Mouse (Mus musculus): ENCODE measurements around the gene Pak3. TPM values are rescaled to one million over a fixed set of nuclear protein-coding genes. Genes with fewer than 3 reads are reported as not detected.

The Pak3 gene
- polyA plus RNA-seq, 1 experiment from 2014 or later = 7.1 TPM

GRCm38 (mm10) chrX:143665771-143666170 lies 147.4 kb downstream of the Pak3 start:
- H3K27ac ChIP-seq (ENCODE audit: poor library complexity, severe bottlenecking) = no peak overlapping the region
- WGBS = 53% methylated on average over 2 of the region's 2 CpGs
- no peaks in the 10 kb centered on the region for H3K36me3 ChIP-seq
- H3K27me3 ChIP-seq (replicated peaks) = peaks cover 9% of the 10 kb centered on the region; the same call in 1 of the 2 replicates
- H3K4me2 ChIP-seq = no peak overlapping the region
- ATAC-seq (ENCODE audit: insufficient number of reproducible peaks, low FRiP score) = no peak
- no peaks in the 10 kb centered on the region for H3K9me3 ChIP-seq (replicated peaks)
- no peaks in the 10 kb centered on the region for H3K4me1 ChIP-seq (replicated peaks)
- no peak overlapping the region for H3K9ac ChIP-seq
- no peak overlapping the region for H3K4me3 ChIP-seq

- Histone ChIP-seq H3K9ac (no peak overlapping the region), H3K27me3 (replicated peaks) (peaks cover 13% of the 10 kb centered on the region; the same call in 1 of the 2 replicates), H3K36me3 (no peaks in the 10 kb centered on the region), H3K4me1 (replicated peaks) (no peaks in the 10 kb centered on the region), H3K9me3 (replicated peaks) (no peaks in the 10 kb centered on the region), H3K27ac (ENCODE audit: poor library complexity, severe bottlenecking) (no peak overlapping the region), H3K4me2 (no peak overlapping the region), H3K4me3 (no peak overlapping the region)
- ATAC-seq (ENCODE audit: insufficient number of reproducible peaks, low FRiP score) = no peak
- WGBS = 25% methylated on average over 4 of the region's 4 CpGs
Observed at GRCm38 (mm10) chrX:143666991-143667390, 148.6 kb downstream of the Pak3 start.

DNA sequence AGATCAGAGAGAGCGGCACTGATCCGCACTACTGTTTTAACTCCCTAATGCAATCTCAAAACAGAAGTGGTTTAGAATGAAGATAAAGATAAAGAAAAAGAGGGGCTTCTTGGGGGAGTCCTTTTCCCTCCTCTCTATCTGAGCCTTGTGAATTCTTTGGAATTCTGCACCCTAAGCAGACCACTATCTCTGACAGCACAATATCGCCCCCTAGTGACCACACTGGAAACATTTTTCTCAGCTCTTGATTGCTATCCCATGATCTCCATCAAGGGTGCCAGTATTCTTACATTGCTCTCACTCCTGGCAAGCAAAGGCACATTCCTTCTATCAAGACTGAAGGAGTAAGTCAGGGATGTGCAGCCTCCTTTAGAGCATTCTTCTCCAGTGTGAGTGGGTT lies 149.9 kb downstream of the Pak3 start:
- no peak overlapping the region for H3K27ac ChIP-seq (ENCODE audit: poor library complexity, severe bottlenecking)
- H3K36me3 ChIP-seq = no peaks in the 10 kb centered on the region
- H3K9me3 ChIP-seq (replicated peaks) = no peaks in the 10 kb centered on the region
- H3K27me3 ChIP-seq (replicated peaks) = peaks cover 13% of the 10 kb centered on the region; the same call in 1 of the 2 replicates
- no peak overlapping the region for H3K9ac ChIP-seq
- ATAC-seq (ENCODE audit: insufficient number of reproducible peaks, low FRiP score) = no peak
- no peak overlapping the region for H3K4me3 ChIP-seq
- no peaks in the 10 kb centered on the region for H3K4me1 ChIP-seq (replicated peaks)
- H3K4me2 ChIP-seq = no peak overlapping the region
- WGBS = 44% methylated on average over 3 of the region's 3 CpGs

DNA sequence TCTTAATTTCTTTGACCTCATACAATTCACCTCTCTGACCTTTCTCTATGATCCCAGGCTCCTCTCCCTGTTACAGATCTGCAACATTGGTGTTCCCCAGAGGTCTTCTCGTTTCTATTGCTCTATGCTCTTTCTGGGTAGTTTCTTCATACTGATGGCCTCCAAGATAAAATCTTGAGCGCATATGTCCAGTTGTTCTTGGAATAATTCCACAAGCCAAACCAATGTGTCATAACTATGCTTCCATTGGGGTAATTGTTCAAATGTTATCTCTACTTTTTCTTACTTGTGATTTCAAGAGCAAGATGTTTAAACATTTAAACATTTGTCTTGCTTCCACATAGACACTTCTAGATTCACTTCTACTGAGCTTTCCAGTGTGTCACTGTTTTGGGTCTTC lies 160.2 kb downstream of the Pak3 start:
- Histone ChIP-seq H3K4me2 (no peak overlapping the region), H3K4me3 (no peak overlapping the region), H3K9ac (no peak overlapping the region), H3K4me1 (replicated peaks) (no peaks in the 10 kb centered on the region), H3K36me3 (no peaks in the 10 kb centered on the region), H3K9me3 (replicated peaks) (no peaks in the 10 kb centered on the region), H3K27ac (ENCODE audit: poor library complexity, severe bottlenecking) (no peak overlapping the region), H3K27me3 (replicated peaks) (no peaks in the 10 kb centered on the region)
- ATAC-seq (ENCODE audit: insufficient number of reproducible peaks, low FRiP score) = no peak
- 58% methylated on average over 2 of the region's 2 CpGs for WGBS

- no peak overlapping the region for H3K9ac ChIP-seq
- H3K4me2 ChIP-seq = no peak overlapping the region
- no peaks in the 10 kb centered on the region for H3K9me3 ChIP-seq (replicated peaks)
- no peaks in the 10 kb centered on the region for H3K36me3 ChIP-seq
- no peak overlapping the region for H3K4me3 ChIP-seq
- H3K27ac ChIP-seq (ENCODE audit: poor library complexity, severe bottlenecking) = no peak overlapping the region
- WGBS = 71% methylated on average over 1 of the region's 1 CpGs
- ATAC-seq (ENCODE audit: insufficient number of reproducible peaks, low FRiP score) = no peak
- no peaks in the 10 kb centered on the region for H3K4me1 ChIP-seq (replicated peaks)
- H3K27me3 ChIP-seq (replicated peaks) = no peaks in the 10 kb centered on the region
Observed at GRCm38 (mm10) chrX:143722250-143722649, 203.9 kb downstream of the Pak3 start.

GRCm38 (mm10) chrX:143725411-143725810 lies 207.0 kb downstream of the Pak3 start:
- no peaks in the 10 kb centered on the region for H3K27me3 ChIP-seq (replicated peaks)
- H3K4me2 ChIP-seq = no peak overlapping the region
- no peaks in the 10 kb centered on the region for H3K4me1 ChIP-seq (replicated peaks)
- H3K9me3 ChIP-seq (replicated peaks) = no peaks in the 10 kb centered on the region
- H3K36me3 ChIP-seq = no peaks in the 10 kb centered on the region
- H3K4me3 ChIP-seq = no peak overlapping the region
- no peak for ATAC-seq (ENCODE audit: insufficient number of reproducible peaks, low FRiP score)
- no peak overlapping the region for H3K9ac ChIP-seq
- H3K27ac ChIP-seq (ENCODE audit: poor library complexity, severe bottlenecking) = no peak overlapping the region
- WGBS = 79% methylated on average over 3 of the region's 3 CpGs

DNA sequence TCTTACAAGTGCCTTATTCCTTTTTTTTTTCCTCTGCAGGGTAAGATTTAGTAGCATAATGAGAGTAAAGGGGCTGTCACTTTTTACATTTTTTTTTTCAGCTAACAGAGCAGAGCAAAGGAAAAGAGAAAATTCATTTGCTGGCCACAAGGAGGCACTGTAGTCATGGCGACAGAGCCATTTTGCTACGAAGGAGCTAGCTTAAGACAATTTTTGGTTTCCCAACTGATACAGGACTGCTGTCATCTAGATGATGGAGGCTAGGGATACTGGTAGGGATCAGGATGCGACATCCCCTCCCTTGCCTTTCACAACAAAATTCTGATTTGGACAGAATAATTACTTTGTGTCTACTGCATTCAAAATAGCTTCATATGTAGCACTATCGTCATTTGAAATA lies 217.6 kb downstream of the Pak3 start:
- no peaks in the 10 kb centered on the region for H3K27me3 ChIP-seq (replicated peaks)
- H3K4me1 ChIP-seq (replicated peaks) = no peaks in the 10 kb centered on the region

DNA sequence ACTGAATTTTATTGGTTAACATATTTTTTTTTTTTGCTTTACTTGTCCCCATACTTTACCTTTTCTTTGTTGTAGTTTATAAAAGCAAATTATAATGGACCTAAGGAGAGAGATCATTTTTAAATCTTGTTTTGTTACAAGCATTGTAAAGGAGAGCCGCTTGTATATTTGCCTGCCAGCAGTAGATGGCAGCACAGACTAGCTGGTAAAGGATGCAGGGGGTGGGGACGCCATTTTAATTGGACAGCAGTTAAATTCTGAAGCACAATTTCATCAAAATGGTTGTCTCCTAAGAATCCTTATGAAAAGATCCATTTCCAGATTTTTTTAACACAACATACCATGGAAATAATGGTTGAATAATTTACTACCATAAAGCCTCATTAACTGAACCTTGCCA lies 220.8 kb downstream of the Pak3 start:
- H3K9ac ChIP-seq = no peak overlapping the region
- H3K4me2 ChIP-seq = no peak overlapping the region
- H3K27ac ChIP-seq (ENCODE audit: poor library complexity, severe bottlenecking) = no peak overlapping the region
- H3K36me3 ChIP-seq = no peaks in the 10 kb centered on the region
- no peaks in the 10 kb centered on the region for H3K4me1 ChIP-seq (replicated peaks)
- H3K27me3 ChIP-seq (replicated peaks) = no peaks in the 10 kb centered on the region
- 13% methylated on average over 2 of the region's 2 CpGs for WGBS
- no peaks in the 10 kb centered on the region for H3K9me3 ChIP-seq (replicated peaks)
- no peak overlapping the region for H3K4me3 ChIP-seq
- ATAC-seq (ENCODE audit: insufficient number of reproducible peaks, low FRiP score) = no peak

More for the DNA sequence above, 217.6 kb downstream of the Pak3 start:
- Histone ChIP-seq H3K4me3 (no peak overlapping the region), H3K4me2 (no peak overlapping the region), H3K9ac (no peak overlapping the region), H3K9me3 (replicated peaks) (no peaks in the 10 kb centered on the region), H3K36me3 (no peaks in the 10 kb centered on the region), H3K27ac (ENCODE audit: poor library complexity, severe bottlenecking) (no peak overlapping the region)
- no peak for ATAC-seq (ENCODE audit: insufficient number of reproducible peaks, low FRiP score)
- 31% methylated on average over 4 of the region's 4 CpGs for WGBS

DNA sequence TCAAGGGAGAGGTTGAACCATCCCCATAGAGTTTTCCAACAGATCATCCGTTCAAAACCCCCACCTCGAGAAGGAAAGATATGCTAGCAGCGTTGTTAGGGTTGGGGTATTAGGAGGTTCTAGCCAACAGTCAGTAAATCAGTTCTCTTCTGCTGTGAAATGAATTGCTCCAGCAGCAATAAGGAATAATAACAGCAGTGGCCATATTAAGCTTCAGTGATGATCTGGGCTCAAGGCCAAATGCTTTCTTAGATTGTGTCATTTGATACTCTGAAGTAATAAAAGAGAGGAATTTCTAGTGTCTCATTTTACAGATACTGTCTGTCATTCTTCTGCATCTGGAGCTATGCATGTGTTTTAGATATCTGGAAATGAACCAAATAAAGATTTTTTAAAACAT lies 244.2 kb downstream of the Pak3 start:
- Histone ChIP-seq H3K27ac (ENCODE audit: poor library complexity, severe bottlenecking) (no peak overlapping the region), H3K4me1 (replicated peaks) (no peaks in the 10 kb centered on the region), H3K4me3 (no peak overlapping the region), H3K27me3 (replicated peaks) (no peaks in the 10 kb centered on the region), H3K9ac (no peak overlapping the region), H3K4me2 (no peak overlapping the region), H3K36me3 (no peaks in the 10 kb centered on the region), H3K9me3 (replicated peaks) (no peaks in the 10 kb centered on the region)
- 65% methylated on average over 3 of the region's 3 CpGs for WGBS
- ATAC-seq (ENCODE audit: insufficient number of reproducible peaks, low FRiP score) = no peak

- H3K4me1 ChIP-seq (replicated peaks) = no peaks in the 10 kb centered on the region
- no peak overlapping the region for H3K27ac ChIP-seq (ENCODE audit: poor library complexity, severe bottlenecking)
- no peaks in the 10 kb centered on the region for H3K9me3 ChIP-seq (replicated peaks)
- no peak for ATAC-seq (ENCODE audit: insufficient number of reproducible peaks, low FRiP score)
- H3K27me3 ChIP-seq (replicated peaks) = no peaks in the 10 kb centered on the region
- 0 out of 2 replicates have a peak, but pooled peaks cover 4% of the 10 kb centered on the region for H3K36me3 ChIP-seq
- H3K4me3 ChIP-seq = no peak overlapping the region
- WGBS = 77% methylated on average over 1 of the region's 1 CpGs
- no peak overlapping the region for H3K9ac ChIP-seq
- no peak overlapping the region for H3K4me2 ChIP-seq
Observed at GRCm38 (mm10) chrX:143815948-143816347, 297.6 kb downstream of the Pak3 start.

DNA sequence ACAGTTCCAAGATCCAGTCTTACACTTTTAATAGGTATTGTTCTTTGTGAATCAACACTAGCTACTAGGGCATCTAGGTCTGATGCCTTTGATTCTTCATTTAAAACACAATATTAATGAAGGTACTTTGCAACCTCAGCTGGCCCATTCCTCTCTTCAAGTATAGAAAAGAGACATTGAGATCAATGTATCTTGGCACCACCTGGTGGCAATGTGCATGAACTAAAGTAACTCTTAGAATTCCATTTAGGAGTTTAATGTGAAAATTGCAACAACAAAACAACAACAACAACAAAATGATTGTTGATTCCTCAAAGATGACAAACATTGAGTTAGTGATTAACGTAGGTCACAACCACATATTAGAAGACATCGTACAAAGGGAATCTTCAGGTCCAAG lies 300.6 kb downstream of the Pak3 start:
- Histone ChIP-seq H3K36me3 (0 out of 2 replicates have a peak, but pooled peaks cover 4% of the 10 kb centered on the region), H3K27me3 (replicated peaks) (no peaks in the 10 kb centered on the region), H3K9ac (no peak overlapping the region), H3K9me3 (replicated peaks) (no peaks in the 10 kb centered on the region), H3K4me3 (no peak overlapping the region), H3K27ac (ENCODE audit: poor library complexity, severe bottlenecking) (no peak overlapping the region), H3K4me2 (no peak overlapping the region), H3K4me1 (replicated peaks) (no peaks in the 10 kb centered on the region)
- ATAC-seq (ENCODE audit: insufficient number of reproducible peaks, low FRiP score) = no peak
- WGBS = 82% methylated on average over 2 of the region's 2 CpGs

- Histone ChIP-seq H3K4me2 (peak overlapping the region; percentile 65), H3K4me3 (peak overlapping the region; percentile 52), H3K27me3 (replicated peaks) (no peaks in the 10 kb centered on the region), H3K27ac (ENCODE audit: poor library complexity, severe bottlenecking) (peak overlapping the region; percentile 71), H3K4me1 (replicated peaks) (0 out of 2 replicates have a peak, but pooled peaks cover 4% of the 10 kb centered on the region), H3K9me3 (replicated peaks) (no peaks in the 10 kb centered on the region), H3K9ac (peak overlapping the region; percentile 61), H3K36me3 (no peaks in the 10 kb centered on the region)
- WGBS = 29% methylated on average over 4 of the region's 4 CpGs
- ATAC-seq (ENCODE audit: insufficient number of reproducible peaks, low FRiP score) = 0 out of 2 replicates have a peak, but pooled peaks have one; percentile 42
Observed at GRCm38 (mm10) chrX:143826521-143826920, 308.1 kb downstream of the Pak3 start.

Data from heart, embryonic 12.5 days (tissue).